Mouse (Mus musculus) bone marrow, adult 2 months (tissue): Measurements from ENCODE around the gene Tcf12.

Experiments
- CTCF ChIP-seq: fragments of 200-500 bp; IDR thresholded peaks from 2 replicates; pipeline ENCODE4 v1.5.1; 2011; ENCODE audit warnings: low read length, control low read depth; ENCODE audit not compliant: control insufficient read depth, insufficient read depth
- POLR2A ChIP-seq: fragments of 200-500 bp; IDR thresholded peaks from 2 replicates; pipeline ENCODE4 v1.6.1; 2011; ENCODE audit warnings: low read depth, mild to moderate bottlenecking, control low read depth, low read length, borderline replicate concordance; ENCODE audit not compliant: control insufficient read depth

GRCm38 (mm10) chr9:72155250-72156138 lies 43.8 kb upstream of the Tcf12 start:
- TF ChIP-seq CTCF (no peak), POLR2A (no peak)
